Mouse (Mus musculus): ENCODE results near the gene 1500011B03Rik.

- TF ChIP-seq CTCF (conservative IDR thresholded peaks at IDR 0.05; ENCODE audit: insufficient read depth, insufficient read length, low read depth, low read length) (no peak), POLR2A (IDR thresholded peaks at IDR 0.05; ENCODE audit: low read depth, low read length) (peak; percentile 34)
These were observed 48.7 kb downstream of the 1500011B03Rik start, which contains the start of gene Ankrd13a for GRCm38 (mm10) chr5:114774403-114775051.
